Mouse (Mus musculus): ENCODE measurements around the gene Hcfc2. TPM values are rescaled to one million over a fixed set of nuclear protein-coding genes. Genes with fewer than 3 reads are reported as not detected.

Hcfc2 gene
- polyA plus RNA-seq, 1 experiment, result 15.5 TPM

DNA sequence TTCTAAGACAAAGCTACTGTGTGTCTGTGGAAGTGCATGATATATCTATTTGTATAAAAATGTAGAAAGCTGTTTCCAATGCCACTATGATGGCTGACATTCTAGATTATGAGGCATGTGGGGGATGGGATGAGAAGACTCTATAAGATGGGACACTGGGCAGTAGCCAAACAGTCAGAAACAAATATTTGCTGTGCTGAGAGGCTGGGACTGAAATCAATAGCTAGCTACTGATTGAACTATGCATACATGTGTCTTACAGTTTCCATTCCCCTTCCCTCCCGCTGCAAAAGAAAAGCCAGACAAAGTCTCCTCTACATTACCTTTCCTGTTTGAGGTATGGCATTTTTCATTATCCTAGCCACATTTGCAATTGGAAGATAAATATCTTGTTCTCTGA, 58.7 kb downstream of the Hcfc2 start:
- Histone ChIP-seq H3K27ac (ENCODE audit: insufficient read depth, low read depth, low read length) (no peak overlapping the region), H3K4me3 (ENCODE audit: insufficient read depth, low read length) (no peak overlapping the region), H3K4me1 (ENCODE audit: control insufficient read depth, insufficient read depth, low read length) (no peaks in the 10 kb centered on the region)
- TF ChIP-seq CTCF (IDR thresholded peaks at IDR 0.05; ENCODE audit: low read depth, low read length), result no peak
- no peak for TF ChIP-seq POLR2A (IDR thresholded peaks at IDR 0.05; ENCODE audit: borderline replicate concordance, low read depth, low read length)

DNA sequence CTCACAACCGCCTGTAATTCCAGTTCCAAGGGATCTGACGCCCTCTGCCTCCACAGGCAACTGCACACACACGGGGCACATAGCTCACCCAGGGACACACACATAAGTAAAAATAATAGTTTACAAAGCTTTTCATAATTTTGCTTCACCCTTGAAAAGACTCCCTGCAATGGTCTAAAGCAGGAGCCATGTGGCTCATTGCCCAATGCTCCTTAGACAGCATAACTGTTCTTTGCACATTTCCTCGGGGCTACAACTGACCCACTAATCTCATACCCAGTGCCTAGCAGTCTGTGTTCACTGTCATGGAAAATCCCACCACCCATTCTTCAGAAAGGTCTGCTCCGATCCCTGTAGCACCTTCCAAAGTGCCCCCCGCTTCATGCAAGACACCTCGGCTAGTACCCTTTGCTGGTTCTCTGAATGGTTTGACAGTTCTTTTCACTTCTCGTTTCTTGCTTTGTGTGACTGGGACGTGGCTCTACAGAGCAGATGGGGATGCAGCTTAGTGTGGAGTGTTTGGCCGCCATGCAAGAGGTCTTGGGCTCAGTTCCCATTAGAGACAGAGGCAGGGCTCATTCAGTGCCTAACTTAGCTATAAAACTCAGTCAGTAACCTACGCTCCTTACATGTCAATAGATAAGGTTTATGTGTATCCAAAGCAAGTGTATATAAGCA, 59.4 kb downstream of the Hcfc2 start:
- TF ChIP-seq CTCF (IDR thresholded peaks at IDR 0.05; ENCODE audit: low read depth, low read length), result no peak
- TF ChIP-seq POLR2A (IDR thresholded peaks at IDR 0.05; ENCODE audit: borderline replicate concordance, low read depth, low read length), result no peak
- no peak overlapping the region for H3K27ac ChIP-seq (ENCODE audit: insufficient read depth, low read depth, low read length)
- no peaks in the 10 kb centered on the region for H3K4me1 ChIP-seq (ENCODE audit: control insufficient read depth, insufficient read depth, low read length)
- no peak overlapping the region for H3K4me3 ChIP-seq (ENCODE audit: insufficient read depth, low read length)

DNA sequence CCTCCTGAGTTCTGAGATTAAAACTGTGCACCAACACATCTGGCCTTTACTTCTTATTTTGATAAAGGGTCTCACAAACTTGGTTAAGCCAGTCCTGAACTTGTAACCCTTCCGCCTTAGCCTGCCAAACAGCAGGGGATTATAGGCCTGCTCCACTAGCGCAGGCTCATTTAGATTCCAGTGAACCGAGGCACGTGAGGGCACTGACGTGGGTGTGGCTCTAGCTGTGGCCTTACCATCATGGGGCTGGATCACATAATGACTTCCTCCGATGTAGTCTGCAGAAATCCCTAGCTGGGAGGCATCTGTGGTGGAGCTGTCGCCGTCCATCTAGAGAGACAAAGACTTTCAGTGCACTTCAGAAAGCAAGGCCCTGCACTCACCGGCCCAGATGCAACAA, 60.5 kb downstream of the Hcfc2 start:
- Histone ChIP-seq H3K4me3 (ENCODE audit: insufficient read depth, low read length) (no peak overlapping the region), H3K27ac (ENCODE audit: insufficient read depth, low read depth, low read length) (no peak overlapping the region), H3K4me1 (ENCODE audit: control insufficient read depth, insufficient read depth, low read length) (no peaks in the 10 kb centered on the region)
- TF ChIP-seq CTCF (IDR thresholded peaks at IDR 0.05; ENCODE audit: low read depth, low read length) (no peak), POLR2A (IDR thresholded peaks at IDR 0.05; ENCODE audit: borderline replicate concordance, low read depth, low read length) (no peak)

GRCm38 (mm10) chr10:82757341-82757740, 61.4 kb downstream of the Hcfc2 start:
- no peak overlapping the region for H3K27ac ChIP-seq (ENCODE audit: insufficient read depth, low read depth, low read length)

DNA sequence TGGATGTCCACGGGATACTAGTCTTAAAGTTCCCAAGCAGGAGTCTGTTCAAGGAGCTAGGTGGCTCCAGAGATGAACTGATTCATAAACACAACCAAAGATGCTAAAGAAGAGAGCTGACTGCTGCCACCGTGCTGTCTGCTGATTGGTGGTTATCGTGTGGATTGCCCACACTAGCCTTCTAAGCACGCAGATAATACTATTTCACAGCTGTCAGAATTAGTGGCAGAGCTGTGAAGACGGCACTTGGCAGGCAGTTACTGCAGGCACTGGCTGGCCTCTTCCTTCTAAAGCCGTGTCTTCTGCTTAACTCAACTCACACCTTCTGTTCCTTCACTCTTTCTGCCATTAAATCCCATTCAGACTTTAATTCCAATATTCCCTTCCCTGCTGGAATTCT, 62.4 kb downstream of the Hcfc2 start:
- no peak overlapping the region for H3K4me3 ChIP-seq (ENCODE audit: insufficient read depth, low read length)
- TF ChIP-seq CTCF (IDR thresholded peaks at IDR 0.05; ENCODE audit: low read depth, low read length) (no peak), POLR2A (IDR thresholded peaks at IDR 0.05; ENCODE audit: borderline replicate concordance, low read depth, low read length) (no peak)
- no peak overlapping the region for H3K27ac ChIP-seq (ENCODE audit: insufficient read depth, low read depth, low read length)
- peaks cover 4% of the 10 kb centered on the region for H3K4me1 ChIP-seq (ENCODE audit: control insufficient read depth, insufficient read depth, low read length)

More at GRCm38 (mm10) chr10:82757341-82757740, 61.4 kb downstream of the Hcfc2 start:
- no peak overlapping the region for H3K4me3 ChIP-seq (ENCODE audit: insufficient read depth, low read length)
- H3K4me1 ChIP-seq (ENCODE audit: control insufficient read depth, insufficient read depth, low read length), result peaks cover 3% of the 10 kb centered on the region
- no peak for TF ChIP-seq POLR2A (IDR thresholded peaks at IDR 0.05; ENCODE audit: borderline replicate concordance, low read depth, low read length)
- TF ChIP-seq CTCF (IDR thresholded peaks at IDR 0.05; ENCODE audit: low read depth, low read length), result no peak

DNA sequence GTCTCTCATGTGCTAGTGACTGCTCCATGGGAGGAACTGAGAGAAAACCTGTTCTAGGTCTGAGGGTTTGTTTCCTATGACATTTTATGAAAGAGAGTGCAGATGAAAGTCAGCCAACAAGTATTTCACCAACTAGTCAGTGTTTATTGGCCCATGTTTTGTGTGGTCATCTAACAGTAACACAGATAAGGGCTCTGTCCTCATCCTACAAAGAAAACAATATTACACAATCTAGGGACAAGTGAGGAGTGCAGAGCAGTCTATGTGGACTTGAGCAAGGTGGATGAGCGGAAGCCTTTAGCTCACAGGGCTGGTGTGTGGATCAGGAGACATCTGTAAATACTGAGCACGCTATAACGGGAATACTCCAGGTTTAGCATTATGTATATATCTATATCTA, 62.9 kb downstream of the Hcfc2 start:
- peaks cover 4% of the 10 kb centered on the region for H3K4me1 ChIP-seq (ENCODE audit: control insufficient read depth, insufficient read depth, low read length)
- H3K27ac ChIP-seq (ENCODE audit: insufficient read depth, low read depth, low read length), result no peak overlapping the region
- TF ChIP-seq CTCF (IDR thresholded peaks at IDR 0.05; ENCODE audit: low read depth, low read length) (no peak), POLR2A (IDR thresholded peaks at IDR 0.05; ENCODE audit: borderline replicate concordance, low read depth, low read length) (no peak)
- no peak overlapping the region for H3K4me3 ChIP-seq (ENCODE audit: insufficient read depth, low read length)

GRCm38 (mm10) chr10:82759706-82760105, 63.7 kb downstream of the Hcfc2 start:
- H3K4me3 ChIP-seq (ENCODE audit: insufficient read depth, low read length), result no peak overlapping the region
- H3K27ac ChIP-seq (ENCODE audit: insufficient read depth, low read depth, low read length), result no peak overlapping the region
- no peak for TF ChIP-seq CTCF (IDR thresholded peaks at IDR 0.05; ENCODE audit: low read depth, low read length)
- TF ChIP-seq POLR2A (IDR thresholded peaks at IDR 0.05; ENCODE audit: borderline replicate concordance, low read depth, low read length), result no peak
- peaks cover 8% of the 10 kb centered on the region for H3K4me1 ChIP-seq (ENCODE audit: control insufficient read depth, insufficient read depth, low read length)

- Histone ChIP-seq H3K27ac (ENCODE audit: insufficient read depth, low read depth, low read length) (no peak overlapping the region), H3K4me1 (ENCODE audit: control insufficient read depth, insufficient read depth, low read length) (peaks cover 8% of the 10 kb centered on the region), H3K4me3 (ENCODE audit: insufficient read depth, low read length) (no peak overlapping the region)
- TF ChIP-seq POLR2A (IDR thresholded peaks at IDR 0.05; ENCODE audit: borderline replicate concordance, low read depth, low read length), result no peak
- no peak for TF ChIP-seq CTCF (IDR thresholded peaks at IDR 0.05; ENCODE audit: low read depth, low read length)
Measured at GRCm38 (mm10) chr10:82761037-82761811, 65.3 kb downstream of the Hcfc2 start.

DNA sequence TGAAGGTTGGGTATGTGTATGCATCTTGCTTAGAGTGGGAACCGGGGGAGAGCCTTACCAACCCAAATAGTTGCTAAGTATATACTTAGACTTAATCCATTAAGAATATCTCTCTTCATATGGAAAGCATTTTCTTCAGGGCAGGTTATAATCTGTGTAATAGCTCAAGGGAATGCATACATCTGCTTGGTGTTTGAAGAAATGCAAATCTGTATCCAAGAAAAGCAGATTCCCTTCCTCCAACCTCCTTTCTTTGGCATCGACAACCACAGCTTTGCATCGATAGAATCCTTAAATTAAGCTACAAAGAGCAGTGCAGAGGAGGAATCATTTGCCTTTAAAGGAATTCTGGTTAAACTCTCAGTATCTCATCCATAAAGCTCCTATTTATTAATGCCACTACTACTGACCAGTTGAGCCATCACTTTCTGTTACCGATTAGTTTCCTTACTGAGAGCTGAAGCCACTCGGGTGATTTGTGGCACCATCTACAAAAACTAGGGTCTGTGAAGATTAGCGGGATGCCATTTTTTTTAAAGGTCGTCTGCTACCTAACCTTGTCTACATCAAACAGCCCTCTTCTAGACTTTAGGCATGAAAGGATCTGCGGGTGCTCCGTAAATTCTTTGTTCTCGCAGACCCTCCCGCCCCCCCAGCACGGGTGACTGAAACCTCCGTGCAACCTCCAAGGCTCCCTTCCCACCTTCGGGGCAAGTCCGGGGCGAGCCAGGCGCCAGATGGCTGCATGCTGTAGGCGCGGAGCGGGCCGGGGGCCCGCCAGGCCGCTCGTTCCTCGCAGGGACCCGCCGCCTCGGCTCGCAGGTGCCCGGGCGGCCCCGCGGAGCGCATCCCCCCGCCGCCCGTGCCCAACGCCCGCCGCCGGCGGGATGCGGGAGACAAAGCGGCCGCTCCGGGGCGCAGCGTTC, 67.1 kb downstream of the Hcfc2 start:
- TF ChIP-seq CTCF (IDR thresholded peaks at IDR 0.05; ENCODE audit: low read depth, low read length) (no peak), POLR2A (IDR thresholded peaks at IDR 0.05; ENCODE audit: borderline replicate concordance, low read depth, low read length) (no peak)
- Histone ChIP-seq H3K4me1 (ENCODE audit: control insufficient read depth, insufficient read depth, low read length) (peaks cover 8% of the 10 kb centered on the region), H3K27ac (ENCODE audit: insufficient read depth, low read depth, low read length) (peak overlapping the region; percentile 50), H3K4me3 (ENCODE audit: insufficient read depth, low read length) (peak overlapping the region; percentile 68)
